Mouse (Mus musculus) CH12.LX (cell line): ENCODE measurements around the gene Zfp423. TPM values are rescaled to one million over a fixed set of nuclear protein-coding genes. Genes with fewer than 3 reads are reported as not detected.

Source experiments
- DNase-seq: peaks from one replicate; pipeline ENCODE4 v3.0.0-alpha.2; 2013; ENCODE audit errors: extremely low read depth
- H3K27ac ChIP-seq: 2 replicates; pipeline ENCODE4 v1.5.1; 2012; ENCODE audit warnings: low read depth, mild to moderate bottlenecking, control low read depth, moderate library complexity; ENCODE audit not compliant: insufficient read depth
- H3K27me3 ChIP-seq: replicated peaks from 2 replicates; pipeline ENCODE3; 2012; ENCODE audit warnings: inconsistent platforms
- H3K36me3 ChIP-seq, 2 experiments: replicated peaks in 1 of 2; 2 replicates each; pipeline versions ENCODE3 to v1.6.1; 2012; ENCODE audit warnings: inconsistent platforms in 1 of 2, low read length in 1 of 2, mild to moderate bottlenecking in 1 of 2, mixed read lengths in 1 of 2, moderate library complexity in 1 of 2; ENCODE audit not compliant: control insufficient read depth in 1 of 2, insufficient read depth in 1 of 2
- H3K4me1 ChIP-seq, 2 experiments: 2 replicates each; pipeline ENCODE4 v1.6.1; 2012; ENCODE audit warnings: inconsistent platforms in 1 of 2, moderate library complexity in 1 of 2; ENCODE audit not compliant: insufficient read depth in 2 of 2, control insufficient read depth in 1 of 2
- H3K4me2 ChIP-seq: 2 replicates; pipeline ENCODE4 v1.6.1; 2012; ENCODE audit warnings: low read depth, mild to moderate bottlenecking, control low read depth; ENCODE audit not compliant: poor library complexity, insufficient read depth, severe bottlenecking
- H3K4me3 ChIP-seq, 3 experiments: fragments of 150-350 bp in 1 of 3; sonication (generic) in 1 of 3; replicated peaks in 1 of 3; 2 replicates each; pipeline versions ENCODE3 to v1.5.1; 2011 to 2012; ENCODE audit warnings: low read depth in 2 of 3, low read length in 2 of 3, mild to moderate bottlenecking in 2 of 3, moderate library complexity in 2 of 3, control low read depth in 1 of 3, improper control_type of control experiment in 1 of 3, inconsistent platforms in 1 of 3, mixed read lengths in 1 of 3; ENCODE audit not compliant: poor library complexity in 1 of 3
- H3K79me2 ChIP-seq: replicated peaks from 2 replicates; pipeline ENCODE4 v1.6.1; 2012; ENCODE audit warnings: mild to moderate bottlenecking, moderate library complexity; ENCODE audit not compliant: control insufficient read depth, poor library complexity, insufficient read depth, severe bottlenecking; ENCODE audit errors: extremely low read depth
- H3K9ac ChIP-seq: 2 replicates; pipeline ENCODE4 v1.6.1; 2012; ENCODE audit warnings: low read depth, mild to moderate bottlenecking, control low read depth, moderate library complexity; ENCODE audit not compliant: insufficient read depth
- H3K9me3 ChIP-seq: replicated peaks from 2 replicates; pipeline ENCODE3; 2012; ENCODE audit warnings: low read length, inconsistent platforms, mixed read lengths
- CHD1 ChIP-seq: IDR thresholded peaks from 2 replicates; pipeline ENCODE4 v1.6.1; 2012; ENCODE audit warnings: low read depth, low read length, improper control_type of control experiment, inconsistent platforms
- CHD2 ChIP-seq: IDR thresholded peaks from 2 replicates; pipeline ENCODE4 v1.6.1; 2011; ENCODE audit warnings: low read length, improper control_type of control experiment
- E2F4 ChIP-seq: IDR thresholded peaks from 2 replicates; pipeline ENCODE4 v1.6.1; 2011; ENCODE audit warnings: low read depth, low read length, improper control_type of control experiment; ENCODE audit not compliant: insufficient replicate concordance
- EP300 ChIP-seq: IDR thresholded peaks from 2 replicates; pipeline ENCODE4 v1.6.1; 2011; ENCODE audit warnings: low read length, improper control_type of control experiment
- GABPA ChIP-seq: IDR thresholded peaks from 2 replicates; pipeline ENCODE4 v1.6.1; 2012; ENCODE audit warnings: low read depth, low read length, improper control_type of control experiment, inconsistent platforms; ENCODE audit not compliant: insufficient replicate concordance
- MAFK ChIP-seq: IDR thresholded peaks from 2 replicates; pipeline ENCODE4 v1.6.1; 2011; ENCODE audit warnings: low read length, improper control_type of control experiment; ENCODE audit not compliant: insufficient replicate concordance
- MAZ ChIP-seq: IDR thresholded peaks from 2 replicates; pipeline ENCODE4 v1.6.1; 2012; ENCODE audit warnings: low read depth, mild to moderate bottlenecking, inconsistent platforms, low read length, improper control_type of control experiment, moderate library complexity
- NELFE ChIP-seq: IDR thresholded peaks from 2 replicates; pipeline ENCODE4 v1.6.1; 2011; ENCODE audit warnings: low read depth, low read length, improper control_type of control experiment
- NRF1 ChIP-seq: IDR thresholded peaks from 2 replicates; pipeline ENCODE4 v1.6.1; 2014; ENCODE audit warnings: low read depth, mild to moderate bottlenecking, inconsistent platforms, low read length, improper control_type of control experiment, moderate library complexity
- PAX5 ChIP-seq: IDR thresholded peaks from 2 replicates; pipeline ENCODE4 v1.6.1; 2012; ENCODE audit warnings: low read length, inconsistent platforms, mixed read lengths
- RAD21 ChIP-seq: IDR thresholded peaks from 2 replicates; pipeline ENCODE4 v1.6.1; 2011; ENCODE audit warnings: low read depth, mild to moderate bottlenecking, low read length, improper control_type of control experiment, moderate library complexity
- SIN3A ChIP-seq: IDR thresholded peaks from 2 replicates; pipeline ENCODE4 v1.6.1; 2012; ENCODE audit warnings: low read length, improper control_type of control experiment, inconsistent platforms
- TBP ChIP-seq: conservative IDR thresholded peaks from 2 replicates; pipeline ENCODE4 v1.6.1; 2011; ENCODE audit warnings: low read depth, low read length, improper control_type of control experiment
- TCF12 ChIP-seq: IDR thresholded peaks from 2 replicates; pipeline ENCODE4 v1.6.1; 2014; ENCODE audit warnings: low read depth, mild to moderate bottlenecking, inconsistent platforms, low read length, improper control_type of control experiment
- USF1 ChIP-seq: IDR thresholded peaks from 2 replicates; pipeline ENCODE4 v1.6.1; 2014; ENCODE audit warnings: low read depth, mild to moderate bottlenecking, inconsistent platforms, low read length, improper control_type of control experiment
- ZC3H11A ChIP-seq: IDR thresholded peaks from 2 replicates; pipeline ENCODE4 v1.6.1; 2012; ENCODE audit warnings: low read depth, mild to moderate bottlenecking, inconsistent platforms, low read length, improper control_type of control experiment
- ZMIZ1 ChIP-seq: IDR thresholded peaks from 2 replicates; pipeline ENCODE4 v1.6.1; 2012; ENCODE audit warnings: low read depth, mild to moderate bottlenecking, inconsistent platforms, low read length, improper control_type of control experiment
- dilution Hi-C: fragments of 300-500 bp; cut with MboI; formaldehyde crosslinking; loops from 2 replicates; pipeline ENCODE4 v1.14.3; 2020; ENCODE audit warnings: low sequenced_read_pairs; ENCODE audit not compliant: extremely low pct_unique_long_range_greater_than_20kb, extremely low pct_ligation_motif_present
- in situ Hi-C: fragments of 300-500 bp; cut with MboI; formaldehyde crosslinking; loops from 3 replicates; pipeline ENCODE4 v1.14.3; 2019; ENCODE audit warnings: low sequenced_read_pairs, low pct_ligation_motif_present, low pct_unique_long_range_greater_than_20kb, mixed read lengths
- polyA plus RNA-seq: library from polyadenylated mRNA; unstranded; fragments of >175 nt; gene quantifications from 2 replicates; pipeline ENCODE4 v1.2.1, GENCODE M21; 2012; ENCODE audit warnings: low read depth; ENCODE audit not compliant: insufficient read length
- total RNA-seq, 2 experiments: library from RNA; depleted of rRNA; stranded (reverse); fragments of 300-350 nt in 1 of 2; fragments of >200 nt in 1 of 2; gene quantifications; 2 replicates each; pipeline ENCODE4 v1.2.3; 2012 to 2014

The Zfp423 gene
- total and polyA plus RNA-seq, 3 experiments: 0.25 to 2.7 (median 0.32) TPM

DNA sequence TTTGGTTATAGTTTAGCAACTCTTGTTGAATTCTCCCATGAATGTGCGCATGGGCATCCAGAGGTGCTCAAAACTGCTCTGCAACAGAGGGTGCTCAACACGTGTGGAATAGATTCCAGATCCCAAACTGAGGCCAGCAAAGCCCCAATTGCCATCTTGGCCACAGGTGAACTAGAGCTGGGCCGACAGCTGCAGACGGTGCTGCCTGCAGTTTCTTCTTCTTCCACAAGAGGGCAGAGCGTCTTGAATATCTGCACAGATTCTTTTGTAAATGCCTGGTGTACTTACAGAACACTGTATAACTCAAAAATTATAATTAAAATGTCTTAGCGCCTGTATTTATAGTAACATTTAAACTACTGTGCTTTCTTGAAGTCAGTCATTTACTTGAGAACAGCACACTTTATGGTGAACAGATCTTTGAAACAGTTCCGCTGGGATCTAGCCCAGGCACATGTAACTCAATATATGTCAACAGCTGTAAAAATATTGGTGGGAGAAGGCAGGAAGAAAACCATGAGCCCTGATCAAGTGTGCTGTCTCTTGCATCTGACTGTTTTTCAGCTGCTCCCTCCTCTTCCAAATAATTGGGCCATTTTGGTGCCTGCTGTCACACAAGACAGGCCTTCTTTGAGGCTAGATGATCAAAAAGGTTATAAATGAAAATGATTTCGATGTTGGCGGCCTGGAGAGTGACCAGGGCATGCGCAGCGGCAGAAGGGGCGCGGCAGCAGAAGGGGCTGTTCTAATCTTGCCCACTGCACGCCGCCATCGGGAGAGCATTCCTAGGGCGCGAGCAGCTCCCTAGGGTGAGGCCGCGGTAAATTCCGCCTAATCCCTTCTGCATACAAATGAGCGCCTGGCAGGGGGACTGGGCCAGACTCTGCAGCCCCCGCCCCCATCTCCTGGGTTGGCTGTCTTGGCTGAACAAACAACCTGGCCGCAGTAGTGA is 243.4 kb downstream of the Zfp423 start (continued):
- no peak for TF ChIP-seq CHD2
- TF ChIP-seq, all 38 proteins: peak for 5

DNA sequence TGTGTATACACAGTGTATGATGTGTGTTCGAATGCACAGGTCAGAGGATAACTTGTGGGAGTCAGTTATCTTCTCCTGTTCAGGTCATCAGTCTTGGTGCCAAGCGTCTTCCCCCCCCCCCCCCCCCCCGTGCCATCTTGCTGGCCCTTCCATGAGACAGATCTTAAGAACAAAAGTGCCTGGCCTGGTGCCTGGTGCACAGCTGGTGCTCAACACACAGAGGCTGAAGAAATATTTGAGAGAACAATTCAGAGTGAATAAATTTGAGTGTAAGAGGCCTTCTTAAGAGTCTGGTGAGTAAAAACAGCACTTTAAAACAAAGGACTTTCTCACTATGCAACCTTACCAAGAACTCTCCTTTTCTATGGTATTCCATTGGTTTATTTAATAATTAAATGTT is 245.4 kb downstream of the Zfp423 start:
- Histone ChIP-seq H3K27ac (no peak overlapping the region), H3K4me2 (no peak overlapping the region), H3K79me2 (no peaks in the 10 kb centered on the region), H3K36me3 (peaks cover 0 to 18% of the 10 kb centered on the region in 2 experiments), H3K9ac (no peak overlapping the region), H3K27me3 (no peaks in the 10 kb centered on the region), H3K9me3 (no peaks in the 10 kb centered on the region), H3K4me1 (peaks cover 0 to 22% of the 10 kb centered on the region in 2 experiments; a peak in 2 of 4 replicates), H3K4me3 (no peak overlapping the region)
- no peak for DNase-seq
- TF ChIP-seq EP300 (no peak), MAZ (no peak), GABPA (no peak), ZMIZ1 (no peak)
- in situ Hi-C loops: no loop called here
- dilution Hi-C loops: no loop called here

DNA sequence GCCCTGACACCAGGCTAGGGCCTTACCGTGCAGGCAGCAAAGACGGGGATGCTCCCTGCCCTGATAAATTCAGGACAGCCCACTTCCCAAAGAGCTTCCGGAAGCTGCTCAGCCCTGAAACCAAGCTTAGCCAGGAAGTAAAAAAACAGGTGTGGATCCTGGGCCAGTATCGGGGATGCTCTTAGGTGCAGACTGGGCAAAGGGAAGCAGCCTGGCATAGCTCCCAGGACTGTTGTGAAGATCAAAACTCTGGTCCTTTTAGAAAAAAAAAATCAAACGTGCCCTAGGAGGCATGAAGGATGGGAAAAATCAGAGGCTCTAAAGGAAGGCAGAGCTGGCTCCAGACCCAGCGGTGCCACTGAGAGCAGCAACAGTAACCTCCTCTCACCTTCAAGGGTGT is 247.4 kb downstream of the Zfp423 start:
- H3K27ac ChIP-seq: no peak overlapping the region
- H3K4me1 ChIP-seq: peaks cover 2 to 40% of the 10 kb centered on the region in 2 experiments; a peak in 2 of 4 replicates
- peaks cover 0 to 18% of the 10 kb centered on the region in 2 experiments for H3K36me3 ChIP-seq
- no peak overlapping the region for H3K9ac ChIP-seq
- no peaks in the 10 kb centered on the region for H3K79me2 ChIP-seq
- H3K4me3 ChIP-seq: no peak overlapping the region
- DNase-seq: no peak
- TF ChIP-seq RAD21 (no peak), USF1 (no peak), ZC3H11A (no peak), NRF1 (no peak), SIN3A (no peak), ZMIZ1 (no peak), CHD1 (no peak), NELFE (no peak), E2F4 (no peak), MAFK (no peak), TBP (no peak), PAX5 (no peak), TCF12 (no peak)
- no peak overlapping the region for H3K4me2 ChIP-seq
- dilution Hi-C loops: no loop called here
- H3K9me3 ChIP-seq: peaks cover under 1% of the 10 kb centered on the region
- no peaks in the 10 kb centered on the region for H3K27me3 ChIP-seq
- in situ Hi-C loops: no loop called here
